Mouse (Mus musculus) kidney, postnatal 0 days (tissue): Measurements from ENCODE around the gene Fam208a. TPM values are rescaled to one million over a fixed set of nuclear protein-coding genes. Genes with fewer than 3 reads are reported as not detected.

Experiments used
- ATAC-seq: fragments of 200-750 bp; cut with Nextera tagmentation; replicated peaks from 2 replicates; pipeline ENCODE4 v1.8.0; 2017; ENCODE audit warnings: low read depth, moderate number of reproducible peaks, moderate TSS enrichment, moderate library complexity; ENCODE audit not compliant: low FRiP score
- DNase-seq: peaks from one replicate; pipeline ENCODE4 v3.0.0-alpha.2; 2016; ENCODE audit warnings: low spot score
- H3K27ac ChIP-seq: fragments of 300-500 bp; sonication (generic); 2 replicates; pipeline ENCODE4 v1.5.1; 2014; ENCODE audit warnings: mild to moderate bottlenecking
- H3K27me3 ChIP-seq: fragments of 300-500 bp; sonication (generic); 2 replicates; pipeline ENCODE4 v1.6.1; 2014; ENCODE audit warnings: low read length, mixed read lengths; ENCODE audit not compliant: insufficient read depth
- H3K36me3 ChIP-seq: fragments of 300-500 bp; sonication (generic); 2 replicates; pipeline ENCODE4 v1.6.1; 2014; ENCODE audit warnings: low read length, mixed read lengths; ENCODE audit not compliant: insufficient read depth
- H3K4me1 ChIP-seq: fragments of 300-500 bp; sonication (generic); replicated peaks from 2 replicates; pipeline ENCODE4 v1.6.1; 2014; ENCODE audit warnings: antibody characterized with exemption, low read length, mixed read lengths; ENCODE audit not compliant: insufficient read depth
- H3K4me2 ChIP-seq: fragments of 300-500 bp; sonication (generic); 2 replicates; pipeline ENCODE4 v1.6.1; 2014; ENCODE audit warnings: mild to moderate bottlenecking, low read length, moderate library complexity, mixed read lengths
- H3K4me3 ChIP-seq: fragments of 300-500 bp; sonication (generic); replicated peaks from 2 replicates; pipeline ENCODE4 v1.5.1; 2014; ENCODE audit warnings: low read depth, low read length
- H3K9ac ChIP-seq: fragments of 300-500 bp; sonication (generic); 2 replicates; pipeline ENCODE4 v1.6.1; 2014; ENCODE audit warnings: low read depth, low read length
- H3K9me3 ChIP-seq: fragments of 300-500 bp; sonication (generic); replicated peaks from 2 replicates; pipeline ENCODE4 v1.6.1; 2016; ENCODE audit warnings: low read length, inconsistent platforms, mixed read lengths
- CTCF ChIP-seq: IDR thresholded peaks from 2 replicates; pipeline ENCODE4 v1.5.1; 2016; ENCODE audit warnings: antibody characterized with exemption, low read depth, mild to moderate bottlenecking, moderate library complexity
- WGBS: fragments of 180-500 bp; shearing (Covaris S2); extraction: QIAGEN DNeasy Blood & Tissue Kit; methylation state at CpG from one replicate; pipeline ENCODE4 v1.1.7; 2014; 5-methylcytosine and 5-hydroxymethylcytosine counted together
- polyA plus RNA-seq: library from polyadenylated mRNA; unstranded; fragments of >200 nt; fragmentation: Nextera tagmentation; extraction: Ambion mirVana; gene quantifications from 2 replicates; pipeline ENCODE4 v1.2.1, GENCODE M21; 2015

Fam208a gene
- polyA plus RNA-seq, 1 experiment from 2014 or later, result 9.7 TPM

GRCm38 (mm10) chr14:27411492-27411891 is 17.1 kb upstream of the Fam208a start:
- TF ChIP-seq CTCF, result no peak
- Histone ChIP-seq H3K27me3 (no peaks in the 10 kb centered on the region), H3K27ac (no peak overlapping the region), H3K9me3 (no peaks in the 10 kb centered on the region), H3K36me3 (no peaks in the 10 kb centered on the region), H3K4me1 (no peaks in the 10 kb centered on the region), H3K9ac (no peak overlapping the region), H3K4me3 (no peak overlapping the region), H3K4me2 (no peak overlapping the region)
- ATAC-seq (no peak), DNase-seq (no peak)
- 89% methylated on average over 7 of the region's 7 CpGs for WGBS

GRCm38 (mm10) chr14:27412699-27413098 is 15.9 kb upstream of the Fam208a start:
- H3K9ac ChIP-seq, result no peak overlapping the region
- no peaks in the 10 kb centered on the region for H3K27me3 ChIP-seq
- ATAC-seq (no peak), DNase-seq (no peak)
- no peaks in the 10 kb centered on the region for H3K9me3 ChIP-seq
- H3K4me1 ChIP-seq, result no peaks in the 10 kb centered on the region
- no peak overlapping the region for H3K4me3 ChIP-seq
- H3K36me3 ChIP-seq, result no peaks in the 10 kb centered on the region
- no peak overlapping the region for H3K27ac ChIP-seq
- no peak for TF ChIP-seq CTCF
- 75% methylated on average over 8 of the region's 8 CpGs for WGBS
- no peak overlapping the region for H3K4me2 ChIP-seq

- Histone ChIP-seq H3K4me1 (no peaks in the 10 kb centered on the region), H3K27me3 (no peaks in the 10 kb centered on the region), H3K9ac (no peak overlapping the region), H3K27ac (no peak overlapping the region), H3K4me3 (no peak overlapping the region), H3K9me3 (no peaks in the 10 kb centered on the region), H3K4me2 (no peak overlapping the region), H3K36me3 (no peaks in the 10 kb centered on the region)
- peak; percentile 84 for DNase-seq
- ATAC-seq, result no peak
- WGBS, result 44% methylated on average over 4 of the region's 4 CpGs
- TF ChIP-seq CTCF, result peak; percentile 92
These were observed 14.7 kb upstream of the Fam208a start for GRCm38 (mm10) chr14:27413961-27414360.

GRCm38 (mm10) chr14:27420816-27421215 is 7.8 kb upstream of the Fam208a start:
- Histone ChIP-seq H3K4me2 (no peak overlapping the region), H3K4me1 (no peaks in the 10 kb centered on the region), H3K36me3 (no peaks in the 10 kb centered on the region), H3K9me3 (no peaks in the 10 kb centered on the region), H3K9ac (no peak overlapping the region), H3K4me3 (no peak overlapping the region), H3K27ac (no peak overlapping the region), H3K27me3 (no peaks in the 10 kb centered on the region)
- 72% methylated on average over 3 of the region's 3 CpGs for WGBS
- ATAC-seq, result no peak
- no peak for DNase-seq
- no peak for TF ChIP-seq CTCF

GRCm38 (mm10) chr14:27422301-27422700 is 6.3 kb upstream of the Fam208a start:
- no peaks in the 10 kb centered on the region for H3K27me3 ChIP-seq
- no peak for ATAC-seq
- WGBS, result 92% methylated on average over 1 of the region's 1 CpGs

GRCm38 (mm10) chr14:27428973-27429711 is 508 bp downstream of the Fam208a start:
- Histone ChIP-seq H3K4me1 (no peaks in the 10 kb centered on the region), H3K27ac (peak overlapping the region; percentile 100), H3K4me3 (peak overlapping the region; percentile 64), H3K9me3 (0 out of 2 replicates have a peak, but pooled peaks cover 6% of the 10 kb centered on the region), H3K4me2 (peak overlapping the region; percentile 89), H3K36me3 (no peaks in the 10 kb centered on the region), H3K27me3 (no peaks in the 10 kb centered on the region), H3K9ac (peak overlapping the region; percentile 97)
- no peak for TF ChIP-seq CTCF
- peak; percentile 89 for DNase-seq
- peak; percentile 73 for ATAC-seq
- under 1% methylated on average over 70 of the region's 78 CpGs for WGBS

More at GRCm38 (mm10) chr14:27422301-27422700, 6.3 kb upstream of the Fam208a start:
- Histone ChIP-seq H3K4me3 (no peak overlapping the region), H3K27ac (no peak overlapping the region), H3K4me2 (no peak overlapping the region), H3K9ac (no peak overlapping the region), H3K4me1 (no peaks in the 10 kb centered on the region), H3K9me3 (no peaks in the 10 kb centered on the region), H3K36me3 (no peaks in the 10 kb centered on the region)
- no peak for DNase-seq
- TF ChIP-seq CTCF, result no peak
